Mouse (Mus musculus): ENCODE measurements around the gene Kif2c.
A peak's percentile ranks its signal among the peaks of the same experiment; 100 is the strongest.

DNA sequence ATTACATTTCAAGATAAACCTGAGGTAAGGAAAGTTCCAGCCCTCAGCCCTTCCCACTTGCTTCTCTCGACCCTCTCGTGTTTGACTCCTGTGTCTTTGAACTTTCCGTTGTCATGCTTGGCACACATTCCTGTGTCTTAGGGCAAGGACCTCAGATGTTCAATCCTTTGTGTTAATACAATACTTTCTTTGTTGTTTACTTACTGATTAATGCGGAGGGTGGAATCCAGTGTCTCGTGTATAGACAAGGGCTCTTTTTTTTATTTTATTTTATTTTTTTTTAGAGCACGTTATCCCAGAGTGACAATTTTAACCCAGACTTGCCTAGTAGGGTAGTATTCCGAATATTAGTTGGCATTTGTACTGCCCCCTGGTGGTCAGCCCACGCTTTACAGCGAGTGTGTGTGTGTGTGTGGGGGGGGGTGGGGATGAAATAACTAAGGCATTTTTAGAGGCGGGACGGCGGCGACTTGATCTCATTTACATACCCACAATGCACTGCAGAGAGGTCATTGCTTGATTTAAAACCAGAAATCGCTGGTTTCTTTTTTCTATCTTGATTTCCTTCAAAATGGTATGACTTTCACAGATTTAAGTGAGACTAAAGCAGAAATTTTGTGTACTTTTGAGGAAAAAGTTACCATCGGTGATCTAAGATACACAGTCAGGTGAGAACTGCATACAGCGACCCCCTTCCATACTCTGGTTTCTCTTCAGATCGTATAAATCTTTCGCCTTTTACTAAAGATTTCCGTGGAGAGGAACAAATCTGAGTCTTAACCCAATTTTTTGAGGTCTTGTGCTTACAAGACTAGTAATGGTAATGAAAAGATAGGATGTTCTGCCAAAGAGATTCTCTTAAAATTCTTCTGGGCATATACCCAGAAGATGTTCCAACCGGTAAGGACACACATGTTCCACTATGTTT lies 28.0 kb upstream of the Kif2c start:
- TF ChIP-seq CTCF (conservative IDR thresholded peaks at IDR 0.05 in 1 of 2, IDR thresholded peaks at IDR 0.05 in 1 of 2; ENCODE audit: low read depth in 2 of 2, low read length in 2 of 2) (peak; percentile 39 to 63; a peak in 3 of 4 replicates), MXI1 (IDR thresholded peaks at IDR 0.05; ENCODE audit: low read depth, low read length) (no peak), USF1 (IDR thresholded peaks at IDR 0.05; ENCODE audit: low read depth, low read length) (no peak), EP300 (IDR thresholded peaks at IDR 0.05; ENCODE audit: low read length) (no peak), POLR2A (IDR thresholded peaks at IDR 0.05; ENCODE audit: low read depth, low read length) (peak; percentile 91)

All from CH12.LX (cell line).